Mouse (Mus musculus): Measurements from ENCODE around the gene Ppil3.

The Ppil3 gene

GRCm38 (mm10) chr1:58409553-58410197 is 35.6 kb downstream of the Ppil3 start:
- DNase-seq (ENCODE audit: low spot score in 2 of 2): no peak

DNA sequence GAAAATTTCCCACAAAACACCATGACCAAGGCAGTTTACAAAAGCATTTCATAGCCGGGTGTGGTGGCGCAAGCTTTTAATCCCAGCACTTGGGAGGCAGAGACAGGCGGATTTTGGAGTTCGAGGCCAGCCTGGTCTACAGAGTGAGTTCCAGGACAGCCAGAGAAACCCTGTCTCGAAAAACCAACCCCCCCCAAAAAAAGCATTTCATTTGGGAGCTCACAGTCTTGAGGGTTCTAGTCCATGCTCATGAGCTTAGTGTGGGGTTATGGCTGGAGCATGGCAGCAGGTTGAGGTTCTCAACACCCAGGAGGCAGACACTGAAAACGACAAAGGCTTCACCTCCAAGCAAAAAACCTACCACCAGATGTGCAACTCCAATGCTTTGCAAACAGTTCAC is 37.1 kb downstream of the Ppil3 start:
- no peak for DNase-seq (ENCODE audit: low spot score in 2 of 2)

- no peak for DNase-seq (ENCODE audit: low spot score in 2 of 2)
Observed at GRCm38 (mm10) chr1:58407321-58407720, 38.0 kb downstream of the Ppil3 start.

GRCm38 (mm10) chr1:58403745-58404144 is 41.5 kb downstream of the Ppil3 start:
- DNase-seq (ENCODE audit: low spot score in 2 of 2): no peak

DNA sequence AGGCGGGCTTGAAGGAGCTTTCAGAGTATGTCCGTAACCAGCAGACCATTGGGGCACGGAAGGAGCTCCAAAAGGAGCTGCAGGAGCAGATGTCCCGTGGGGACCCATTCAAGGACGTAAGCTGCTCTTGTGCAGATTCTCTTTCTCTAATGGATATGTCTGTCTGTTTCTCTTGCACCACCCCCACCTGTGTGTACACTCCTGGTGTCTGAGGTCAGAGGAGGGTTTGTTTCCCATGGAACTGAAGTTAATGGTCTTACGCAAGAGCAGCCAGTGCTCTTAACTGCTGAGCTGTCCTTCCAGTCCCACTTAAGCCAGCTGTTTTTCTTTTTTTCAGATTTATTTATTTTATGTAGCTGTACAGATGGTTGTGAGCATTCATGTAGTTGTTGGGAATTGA is 43.9 kb downstream of the Ppil3 start:
- no peak for DNase-seq (ENCODE audit: low spot score in 2 of 2)

DNA sequence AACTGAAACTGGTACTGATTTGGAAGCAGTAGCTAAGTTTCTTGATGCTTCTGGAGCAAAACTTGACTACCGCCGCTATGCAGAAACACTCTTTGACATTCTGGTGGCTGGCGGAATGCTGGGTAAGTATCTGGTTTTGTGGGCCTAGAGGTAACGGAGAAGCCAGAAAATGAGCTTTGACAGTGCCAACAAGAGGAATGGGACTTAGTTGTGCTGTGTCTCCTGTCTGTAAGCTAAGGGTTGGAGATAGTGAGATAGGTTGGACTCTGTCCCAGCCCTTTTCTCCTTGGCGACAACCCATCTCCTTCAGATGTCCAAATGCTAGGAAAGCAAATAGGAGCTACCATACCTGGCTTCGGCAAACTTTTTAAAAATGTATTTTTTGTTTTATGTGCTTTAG is 47.6 kb downstream of the Ppil3 start:
- DNase-seq (ENCODE audit: low spot score in 2 of 2): no peak

GRCm38 (mm10) chr1:58396179-58396578 is 49.1 kb downstream of the Ppil3 start:
- no peak for DNase-seq (ENCODE audit: low spot score in 2 of 2)

- no peak for DNase-seq (ENCODE audit: low spot score in 2 of 2)
Observed at GRCm38 (mm10) chr1:58395341-58395740, 49.9 kb downstream of the Ppil3 start.

DNA sequence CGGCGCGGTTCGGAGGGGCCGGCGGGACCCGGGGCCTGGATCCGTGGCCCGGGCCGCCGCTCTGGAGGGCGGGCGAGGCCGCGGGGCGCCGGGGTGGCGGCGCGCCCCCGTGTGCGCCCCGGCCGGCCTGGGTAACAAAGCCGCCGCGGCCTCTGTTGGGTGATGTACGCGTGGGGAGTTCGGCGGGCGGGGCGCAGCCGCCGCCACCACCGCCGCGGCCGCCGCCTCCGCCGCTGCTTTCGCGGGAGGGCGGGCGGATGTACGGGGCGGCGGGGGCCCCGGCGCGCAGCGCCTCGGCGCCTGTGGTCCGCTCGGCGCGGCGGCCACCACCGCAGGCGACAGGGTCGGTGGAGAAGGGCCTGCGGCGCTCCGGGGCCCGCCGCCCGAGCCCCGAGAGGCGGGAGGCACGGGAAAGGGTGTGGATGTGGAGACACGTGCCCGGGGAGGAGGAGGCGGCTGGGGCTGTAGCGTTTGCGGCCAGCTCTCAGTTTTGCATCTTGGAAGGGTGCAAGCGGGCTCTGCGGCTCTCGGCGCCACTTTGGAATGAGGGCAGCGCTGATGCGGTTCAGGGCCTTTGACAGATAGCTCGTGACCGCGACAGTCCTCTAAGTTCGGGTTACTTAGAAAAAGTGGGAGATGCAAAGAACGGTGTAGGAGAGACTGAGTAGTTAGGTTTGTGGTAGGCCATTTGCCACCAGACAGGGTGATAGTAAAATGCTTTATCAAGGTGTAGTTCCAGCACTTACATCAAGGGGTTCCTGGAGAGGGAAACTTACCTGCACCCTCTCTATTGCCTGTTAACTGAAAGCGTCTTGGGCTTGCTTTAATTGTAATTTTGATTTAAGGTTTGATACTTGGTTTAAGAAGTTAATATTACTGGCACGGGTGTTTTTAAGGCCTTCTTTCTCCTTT is 51.7 kb downstream of the Ppil3 start:
- DNase-seq (ENCODE audit: low spot score in 2 of 2): peak; percentile 41 to 63

GRCm38 (mm10) chr1:58392652-58393283 is 52.5 kb downstream of the Ppil3 start, which contains the start of gene Bzw1:
Gene Bzw1 (plus strand): TSS chr1:58392898.
- peak; percentile 92 to 95 for DNase-seq (ENCODE audit: low spot score in 2 of 2)

GRCm38 (mm10) chr1:58392268-58392651 is 53.0 kb downstream of the Ppil3 start:
- DNase-seq (ENCODE audit: low spot score in 2 of 2): no peak

DNA sequence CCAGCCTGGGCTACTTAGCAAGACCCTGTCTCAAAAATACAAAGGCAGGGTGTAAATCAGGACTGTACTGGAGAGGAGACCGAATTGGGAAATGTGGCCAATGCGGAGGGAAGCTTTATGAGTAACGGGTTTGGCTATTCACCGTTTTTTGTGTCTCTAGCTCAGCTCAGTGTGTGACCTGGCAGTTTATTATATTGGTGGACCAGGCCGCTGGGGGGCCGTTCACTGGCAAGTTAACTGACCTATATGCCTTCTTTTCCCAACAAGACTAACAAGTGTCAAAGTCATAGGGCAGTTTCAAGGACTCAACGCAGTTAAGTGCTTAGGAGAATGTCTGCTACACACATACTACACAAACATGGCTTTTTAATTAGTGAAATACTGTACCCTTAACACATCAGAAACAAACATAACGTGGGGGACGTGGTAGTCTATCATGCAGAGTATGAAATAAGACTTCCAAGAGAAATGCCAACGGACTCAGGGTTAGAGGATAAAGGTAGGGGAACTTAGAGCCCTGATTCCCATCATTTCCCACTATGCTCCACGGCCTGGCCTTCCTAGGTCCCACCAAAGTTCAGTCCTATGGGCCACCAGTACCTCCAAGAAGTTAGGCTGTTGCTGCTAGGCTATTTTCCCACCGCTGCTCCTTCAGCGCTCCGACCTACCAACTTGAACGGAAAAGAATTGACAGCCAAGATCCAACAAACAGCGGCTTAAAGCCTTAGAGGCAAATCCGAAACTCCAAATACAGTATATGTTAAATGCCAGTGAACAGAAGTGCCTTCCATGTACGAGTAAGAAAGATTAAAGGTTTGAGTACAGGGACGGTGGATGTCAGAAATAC is 53.6 kb downstream of the Ppil3 start:
- no peak for DNase-seq (ENCODE audit: low spot score in 2 of 2)

DNA sequence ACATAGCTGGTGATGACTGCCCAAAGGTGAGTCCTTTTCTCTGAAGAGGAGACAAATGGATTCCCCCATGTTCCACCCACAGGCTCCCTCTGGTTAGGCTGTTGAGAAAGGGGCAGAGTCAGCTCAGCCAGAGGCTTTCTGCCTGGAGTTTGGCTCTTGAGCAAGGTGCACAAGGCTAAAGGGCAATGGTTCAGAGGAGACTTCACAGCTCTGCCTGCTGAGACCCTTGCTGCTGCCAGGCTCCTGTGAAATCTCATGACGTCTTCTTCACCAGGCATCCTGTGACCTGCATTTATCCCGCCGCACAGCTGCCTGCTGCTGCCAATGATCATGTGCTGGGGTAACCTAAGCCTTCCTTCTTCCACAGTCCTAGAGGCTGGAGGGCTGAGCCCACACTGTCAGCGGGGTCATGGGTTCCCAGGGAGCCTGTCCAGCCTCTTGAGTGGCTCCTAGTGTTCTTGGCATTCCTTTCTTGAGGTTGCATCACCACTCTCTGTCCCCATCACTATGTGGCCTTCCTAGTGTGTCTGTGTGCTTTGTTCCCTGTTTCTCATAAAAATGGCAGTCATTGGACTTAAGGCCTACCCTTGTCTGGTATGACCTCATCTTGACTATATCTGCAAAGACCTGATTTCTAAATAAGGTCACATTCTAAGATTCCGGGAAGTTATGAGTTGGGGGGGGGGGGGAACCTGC is 62.6 kb downstream of the Ppil3 start:
- no peak for DNase-seq (ENCODE audit: low spot score in 2 of 2)
